ENCODE assay signal across 8 mouse cellular contexts in genomic region chr8:110920773-110921277, GRCm38 (mm10). TPM values are rescaled to one million over a fixed set of nuclear protein-coding genes. Genes with fewer than 3 reads are reported as not detected.
DNase-seq lines count a peak whose midpoint lies in the region; ATAC-seq and TF ChIP-seq lines count a peak whose summit lies in the region.

No protein-coding gene starts in this region.

- TF ChIP-seq POLR2A in bone marrow, adult 2 months (IDR thresholded peaks at IDR 0.05; ENCODE audit: borderline replicate concordance, control insufficient read depth, low read depth, low read length) = no peak

- no peaks in the 10 kb centered on the region for H3K27me3 ChIP-seq in heart, embryonic 15.5 days
- H3K27me3 ChIP-seq in hindbrain, embryonic 10.5 days (ENCODE audit: insufficient read depth, poor library complexity, severe bottlenecking) = no peaks in the 10 kb centered on the region
- no peaks in the 10 kb centered on the region for H3K27me3 ChIP-seq in midbrain, embryonic 12.5 days

- whole genome bisulfite sequencing in heart, embryonic 15.5 days = 17% methylated on average over 3 of the region's 3 CpGs
- 44% methylated on average over 3 of the region's 3 CpGs for WGBS in bone marrow, adult 2 months
- 40% methylated on average over 3 of the region's 3 CpGs for WGBS in hindbrain, embryonic 10.5 days
- 50% methylated on average over 3 of the region's 3 CpGs for WGBS in midbrain, embryonic 12.5 days

- ATAC-seq in heart, embryonic 15.5 days (replicated peaks; ENCODE audit: insufficient number of reproducible peaks, insufficient read depth, low FRiP score, low read depth) = no peak
- no peak for ATAC-seq in midbrain, embryonic 12.5 days (ENCODE audit: low FRiP score, low read depth)

- peak overlapping the region; percentile 84 for H3K4me3 ChIP-seq in heart, embryonic 15.5 days
- H3K4me3 ChIP-seq in bone marrow, adult 2 months (replicated peaks; ENCODE audit: control insufficient read depth, low read depth, low read length) = peak overlapping the region; percentile 81
- H3K4me3 ChIP-seq in hindbrain, embryonic 10.5 days = peak overlapping the region; percentile 89
- H3K4me3 ChIP-seq in midbrain, embryonic 12.5 days = peak overlapping the region; percentile 81

- no peak for DNase-seq in heart, postnatal 25 days (ENCODE audit: low spot score)
- DNase-seq in hindbrain, embryonic 10.5 days (ENCODE audit: low spot score) = peak; percentile 15
- DNase-seq in gastrocnemius, postnatal 4 days (ENCODE audit: low spot score in 2 of 2) = no peak
- DNase-seq in thymus, postnatal 25 days = no peak
- DNase-seq in adrenal gland, postnatal 25 days = no peak

- H3K4me2 ChIP-seq in heart, embryonic 15.5 days = peak overlapping the region; percentile 73
- peak overlapping the region; percentile 71 for H3K4me2 ChIP-seq in midbrain, embryonic 12.5 days (replicated peaks)

- H3K9me3 ChIP-seq in heart, embryonic 15.5 days (replicated peaks) = no peaks in the 10 kb centered on the region
- H3K9me3 ChIP-seq in hindbrain, embryonic 10.5 days = no peaks in the 10 kb centered on the region
- no peaks in the 10 kb centered on the region for H3K9me3 ChIP-seq in midbrain, embryonic 12.5 days

- no peaks in the 10 kb centered on the region for H3K36me3 ChIP-seq in heart, embryonic 15.5 days
- H3K36me3 ChIP-seq in hindbrain, embryonic 10.5 days = peaks cover 7% of the 10 kb centered on the region
- H3K36me3 ChIP-seq in midbrain, embryonic 12.5 days = no peaks in the 10 kb centered on the region

- H3K9ac ChIP-seq in heart, embryonic 15.5 days = peak overlapping the region; percentile 94
- H3K9ac ChIP-seq in midbrain, embryonic 12.5 days (replicated peaks) = peak overlapping the region; percentile 94

- intact Hi-C loops in heart, postnatal 25 days (cut with DNase I) = loop anchor here (2.0 kb wide), 1 partner anchor 44 kb away; no protein-coding TSS in a partner anchor

- TF ChIP-seq CTCF in bone marrow, adult 2 months (IDR thresholded peaks at IDR 0.05; ENCODE audit: control insufficient read depth, insufficient read depth, low read length) = no peak

- H3K27ac ChIP-seq in heart, embryonic 15.5 days = peak overlapping the region; percentile 81
- H3K27ac ChIP-seq in bone marrow, adult 2 months (ENCODE audit: control insufficient read depth, insufficient read depth, low read depth, low read length, poor library complexity) = peak overlapping the region; percentile 83
- peak overlapping the region; percentile 96 for H3K27ac ChIP-seq in hindbrain, embryonic 10.5 days
- H3K27ac ChIP-seq in midbrain, embryonic 12.5 days (replicated peaks) = no peak overlapping the region

- peaks cover 22% of the 10 kb centered on the region for H3K4me1 ChIP-seq in heart, embryonic 15.5 days (replicated peaks)
- H3K4me1 ChIP-seq in bone marrow, adult 2 months (ENCODE audit: control insufficient read depth, insufficient read depth, low read length) = peaks cover 6% of the 10 kb centered on the region; the same call in 1 of the 2 replicates
- H3K4me1 ChIP-seq in hindbrain, embryonic 10.5 days (replicated peaks) = peaks cover 38% of the 10 kb centered on the region
- H3K4me1 ChIP-seq in midbrain, embryonic 12.5 days = peaks cover 23% of the 10 kb centered on the region

RNA-seq across cellular contexts. Expression of gene St3gal2, which starts 1.1 kb away (rescaled TPM):
- 15.2 and 17.2 TPM in 2 replicates for polyA plus RNA-seq in heart, embryonic 15.5 days (2015; fragmentation: Nextera tagmentation; extraction: Ambion mirVana)
- 10 to 100 TPM; 22.9 to 29.4 TPM for total RNA-seq in heart, postnatal 25 days (2021)
- polyA plus RNA-seq in bone marrow, adult 2 months (2011; ENCODE audit: insufficient read depth, insufficient read length, low replicate concordance, missing spikeins) = 16.1 and 29.4 TPM in 2 replicates
- polyA plus RNA-seq in hindbrain, embryonic 10.5 days (2016; fragmentation: Nextera tagmentation; extraction: Ambion mirVana) = 27.0 and 27.1 TPM in 2 replicates
- polyA plus RNA-seq in midbrain, embryonic 12.5 days (2016; fragmentation: Nextera tagmentation; extraction: Ambion mirVana) = 30.7 and 31.6 TPM in 2 replicates
- 10 to 100 TPM; 44.0 to 44.9 TPM for total RNA-seq in gastrocnemius, postnatal 4 days (2021)
- 18.3 and 20.4 TPM in 2 replicates for total RNA-seq in adrenal gland, postnatal 25 days (2021)

RNA-seq across cellular contexts. Expression of gene Fuk, which starts 18.5 kb away (rescaled TPM):
- polyA plus RNA-seq in heart, embryonic 15.5 days (2015; fragmentation: Nextera tagmentation; extraction: Ambion mirVana) = 4.8 and 7.1 TPM in 2 replicates
- total RNA-seq in heart, postnatal 25 days (2021) = 1 to 10 TPM; 4.6 to 5.4 TPM
- 4.6 and 10.9 TPM in 2 replicates for polyA plus RNA-seq in bone marrow, adult 2 months (2011; ENCODE audit: insufficient read depth, insufficient read length, low replicate concordance, missing spikeins)
- polyA plus RNA-seq in hindbrain, embryonic 10.5 days (2016; fragmentation: Nextera tagmentation; extraction: Ambion mirVana) = 11.3 and 12.4 TPM in 2 replicates
- polyA plus RNA-seq in midbrain, embryonic 12.5 days (2016; fragmentation: Nextera tagmentation; extraction: Ambion mirVana) = 10.5 and 11.2 TPM in 2 replicates
- 1 to 10 TPM; 5.9 to 6.5 TPM for total RNA-seq in gastrocnemius, postnatal 4 days (2021)
- total RNA-seq in adrenal gland, postnatal 25 days (2021) = 10.5 and 12.0 TPM in 2 replicates
